12 mouse cellular contexts compared by ENCODE assay signal in genomic region chr3:98335886-98336285, GRCm38 (mm10). TPM values are rescaled to one million over a fixed set of nuclear protein-coding genes. Genes with fewer than 3 reads are reported as not detected.
DNase-seq lines count a peak whose midpoint lies in the region; ATAC-seq and TF ChIP-seq lines count a peak whose summit lies in the region.
"Had no signal": no experiment of that assay in that cellular context is flagged by ENCODE, and none has a peak within 500 bp of the region (broad histone marks: within the 10 kb centered on the region; RNA-seq: fewer than 3 reads in every experiment).

No protein-coding gene starts in this region.

- H3K4me3 ChIP-seq in limb, embryonic 15.5 days = no peak overlapping the region
- H3K4me3 ChIP-seq in limb, embryonic 10.5 days = no peak overlapping the region
- H3K4me3 ChIP-seq in bone marrow, adult 2 months (replicated peaks; ENCODE audit: control insufficient read depth, low read depth, low read length) = no peak overlapping the region
- H3K4me3 ChIP-seq in intestine, postnatal 0 days (ENCODE audit: low read depth, low read length) = no peak overlapping the region
- peak overlapping the region; percentile 6; the same call in 1 of the 2 replicates for H3K4me3 ChIP-seq in thymus, adult 2 months (ENCODE audit: control insufficient read depth, insufficient read depth, low read length)

- no peak for TF ChIP-seq POLR2A in bone marrow, adult 2 months (IDR thresholded peaks at IDR 0.05; ENCODE audit: borderline replicate concordance, control insufficient read depth, low read depth, low read length)
- TF ChIP-seq POLR2A in thymus, adult 2 months (IDR thresholded peaks at IDR 0.05; ENCODE audit: control insufficient read depth, extremely low read depth, insufficient read depth, low read length, poor library complexity) = no peak

- DNase-seq in limb, embryonic 10.5 days (ENCODE audit: low spot score) = no peak
- peak; percentile 47 for DNase-seq in thymus, adult 2 months
- no peak for DNase-seq in urinary bladder, postnatal 4 days (ENCODE audit: low spot score in 2 of 2)
- no peak for DNase-seq in heart, adult 8-10 months (ENCODE audit: low spot score)
- DNase-seq: adrenal gland, postnatal 25 days; heart, postnatal 36 days; layer of hippocampus, postnatal 36 days; lung, postnatal 14 days had no signal

- WGBS in limb, embryonic 15.5 days = 56% methylated on average over 7 of the region's 7 CpGs
- 84% methylated on average over 7 of the region's 7 CpGs for WGBS in limb, embryonic 10.5 days
- 11% methylated on average over 7 of the region's 7 CpGs for WGBS in bone marrow, adult 2 months
- 57% methylated on average over 7 of the region's 7 CpGs for WGBS in intestine, postnatal 0 days
- WGBS in thymus, adult 2 months = 7% methylated on average over 7 of the region's 7 CpGs

- H3K36me3 ChIP-seq in limb, embryonic 15.5 days = peaks cover 30% of the 10 kb centered on the region
- H3K36me3 ChIP-seq in limb, embryonic 10.5 days = peaks cover 47% of the 10 kb centered on the region
- no peaks in the 10 kb centered on the region; the same call in 1 of the 2 replicates for H3K36me3 ChIP-seq in intestine, postnatal 0 days (ENCODE audit: control insufficient read depth, insufficient read depth)
- peaks cover 5% of the 10 kb centered on the region; the same call in 1 of the 2 replicates for H3K36me3 ChIP-seq in thymus, adult 2 months (ENCODE audit: control insufficient read depth, insufficient read depth, low read length)

- no peak overlapping the region for H3K4me2 ChIP-seq in limb, embryonic 15.5 days
- 0 out of 2 replicates have a peak overlapping the region, but pooled peaks have one; percentile 6 for H3K4me2 ChIP-seq in intestine, postnatal 0 days (replicated peaks; ENCODE audit: low read depth)

- peaks cover 38% of the 10 kb centered on the region for H3K4me1 ChIP-seq in limb, embryonic 15.5 days
- H3K4me1 ChIP-seq in limb, embryonic 10.5 days = peaks cover 45% of the 10 kb centered on the region
- peaks cover 6% of the 10 kb centered on the region; the same call in 1 of the 2 replicates for H3K4me1 ChIP-seq in bone marrow, adult 2 months (ENCODE audit: control insufficient read depth, insufficient read depth, low read length)
- 0 out of 2 replicates have a peak, but pooled peaks cover 6% of the 10 kb centered on the region for H3K4me1 ChIP-seq in intestine, postnatal 0 days (replicated peaks; ENCODE audit: control insufficient read depth, insufficient read depth, low read length)
- peaks cover 42% of the 10 kb centered on the region for H3K4me1 ChIP-seq in thymus, adult 2 months (replicated peaks; ENCODE audit: control insufficient read depth, insufficient read depth, low read length)

- H3K27me3 ChIP-seq in limb, embryonic 15.5 days = no peaks in the 10 kb centered on the region
- H3K27me3 ChIP-seq in limb, embryonic 10.5 days (ENCODE audit: low read depth, poor library complexity, severe bottlenecking) = no peaks in the 10 kb centered on the region
- H3K27me3 ChIP-seq in intestine, postnatal 0 days (replicated peaks; ENCODE audit: control insufficient read depth, insufficient read depth, low read length) = no peaks in the 10 kb centered on the region
- H3K27me3 ChIP-seq in thymus, adult 2 months (ENCODE audit: control insufficient read depth, insufficient read depth, low read length) = no peaks in the 10 kb centered on the region

- H3K27ac ChIP-seq in limb, embryonic 15.5 days = peak overlapping the region; percentile 48
- no peak overlapping the region for H3K27ac ChIP-seq in limb, embryonic 10.5 days
- peak overlapping the region; percentile 35; the same call in 1 of the 2 replicates for H3K27ac ChIP-seq in bone marrow, adult 2 months (ENCODE audit: control insufficient read depth, insufficient read depth, low read depth, low read length, poor library complexity)
- no peak overlapping the region for H3K27ac ChIP-seq in intestine, postnatal 0 days (ENCODE audit: low read depth, low read length)
- H3K27ac ChIP-seq in thymus, adult 2 months (ENCODE audit: control insufficient read depth, insufficient read depth, low read length) = peak overlapping the region; percentile 75

- ATAC-seq in limb, embryonic 15.5 days (ENCODE audit: insufficient number of reproducible peaks, low FRiP score, low TSS enrichment, low read depth) = no peak
- no peak for ATAC-seq in intestine, postnatal 0 days
- ATAC-seq in monocyte, adult 5-6 weeks (replicated peaks; ENCODE audit: insufficient number of reproducible peaks, low FRiP score, low TSS enrichment, poor library complexity, severe bottlenecking) = no peak

- no peak for TF ChIP-seq CTCF in bone marrow, adult 2 months (IDR thresholded peaks at IDR 0.05; ENCODE audit: control insufficient read depth, insufficient read depth, low read length)
- TF ChIP-seq CTCF in intestine, postnatal 0 days (IDR thresholded peaks at IDR 0.05; ENCODE audit: low read depth) = no peak
- no peak for TF ChIP-seq CTCF in thymus, adult 2 months (IDR thresholded peaks at IDR 0.05; ENCODE audit: borderline replicate concordance, control insufficient read depth, extremely low read depth, insufficient read depth, low read length, poor library complexity)

- H3K9ac ChIP-seq in limb, embryonic 15.5 days = no peak overlapping the region
- H3K9ac ChIP-seq in intestine, postnatal 0 days (ENCODE audit: low read depth, low read length) = no peak overlapping the region

- H3K9me3 ChIP-seq in limb, embryonic 15.5 days = no peaks in the 10 kb centered on the region
- no peaks in the 10 kb centered on the region for H3K9me3 ChIP-seq in limb, embryonic 10.5 days (replicated peaks)
- no peaks in the 10 kb centered on the region for H3K9me3 ChIP-seq in intestine, postnatal 0 days (ENCODE audit: control insufficient read depth)

RNA-seq across cellular contexts. Expression of gene Phgdh, which starts 3.9 kb away (rescaled TPM):
- polyA plus RNA-seq in limb, embryonic 15.5 days (2015; fragmentation: Nextera tagmentation; extraction: Ambion mirVana) = 209 and 213 TPM in 2 replicates
- polyA plus RNA-seq in limb, embryonic 10.5 days (2016; fragmentation: Nextera tagmentation; extraction: Ambion mirVana) = 357 and 401 TPM in 2 replicates
- polyA plus RNA-seq in bone marrow, adult 2 months (2011; ENCODE audit: insufficient read depth, insufficient read length, low replicate concordance, missing spikeins) = 15.6 and 30.7 TPM in 2 replicates
- polyA plus RNA-seq in intestine, postnatal 0 days (2015; fragmentation: Nextera tagmentation; extraction: Ambion mirVana) = 89.9 and 93.7 TPM in 2 replicates
- 213 and 232 TPM in 2 replicates for polyA plus RNA-seq in thymus, adult 2 months (2012; rRNA removed)
- 9.0 to 54.0 TPM (median 33.0 TPM) in 3 replicates for total RNA-seq in monocyte, adult 5-6 weeks (2017)
- total RNA-seq in heart, adult 8-10 months (2022) = 1 to 10 TPM; 1.1 to 1.8 (median 1.5) TPM

RNA-seq across cellular contexts. Expression of gene Zfp697, which starts 46.4 kb away (rescaled TPM):
- 5.2 and 6.2 TPM in 2 replicates for polyA plus RNA-seq in limb, embryonic 15.5 days (2015; fragmentation: Nextera tagmentation; extraction: Ambion mirVana)
- 7.8 and 9.4 TPM in 2 replicates for polyA plus RNA-seq in limb, embryonic 10.5 days (2016; fragmentation: Nextera tagmentation; extraction: Ambion mirVana)
- polyA plus RNA-seq in bone marrow, adult 2 months (2011; ENCODE audit: insufficient read depth, insufficient read length, low replicate concordance, missing spikeins) = not detected in 2 replicates
- polyA plus RNA-seq in intestine, postnatal 0 days (2015; fragmentation: Nextera tagmentation; extraction: Ambion mirVana) = 6.2 and 6.6 TPM in 2 replicates
- polyA plus RNA-seq in thymus, adult 2 months (2012; rRNA removed) = 0.66 and 0.96 TPM in 2 replicates
- not detected in 3 replicates for total RNA-seq in monocyte, adult 5-6 weeks (2017)
- total RNA-seq in heart, adult 8-10 months (2022) = 1 to 10 TPM; 6.9 to 8.7 (median 7.4) TPM

RNA-seq across cellular contexts. Expression of gene Hmgcs2, which starts 55.7 kb away (rescaled TPM):
- polyA plus RNA-seq in limb, embryonic 15.5 days (2015; fragmentation: Nextera tagmentation; extraction: Ambion mirVana) = 2.4 and 2.5 TPM in 2 replicates
- 0.28 and 0.35 TPM in 2 replicates for polyA plus RNA-seq in limb, embryonic 10.5 days (2016; fragmentation: Nextera tagmentation; extraction: Ambion mirVana)
- polyA plus RNA-seq in bone marrow, adult 2 months (2011; ENCODE audit: insufficient read depth, insufficient read length, low replicate concordance, missing spikeins) = 1.1 and 4.4 TPM in 2 replicates
- 649 and 754 TPM in 2 replicates for polyA plus RNA-seq in intestine, postnatal 0 days (2015; fragmentation: Nextera tagmentation; extraction: Ambion mirVana)
- 8.8 and 9.9 TPM in 2 replicates for polyA plus RNA-seq in thymus, adult 2 months (2012; rRNA removed)
- not detected in 3 replicates for total RNA-seq in monocyte, adult 5-6 weeks (2017)
- 10 to 100 TPM in 1 of 4 experiments, 1 to 10 TPM in 3; 7.5 to 13.9 (median 9.0) TPM for total RNA-seq in heart, adult 8-10 months (2022)

Comparison
In these comparisons a context has a peak if more than half of its experiments do, and no peak if none do; other contexts are left out.
1. H3K27ac ChIP-seq: peak in limb, embryonic 15.5 days (single experiment), bone marrow, adult 2 months (single experiment) and thymus, adult 2 months (single experiment); none in limb, embryonic 10.5 days (single experiment) and intestine, postnatal 0 days (single experiment).
2. RNA of gene Hmgcs2, which starts 55.7 kb away (polyA plus RNA-seq): 649 to 754 TPM in intestine, postnatal 0 days; 8.8 to 9.9 TPM in thymus, adult 2 months, 1.1 to 4.4 TPM in bone marrow, adult 2 months, 2.4 to 2.5 TPM in limb, embryonic 15.5 days and 0.28 to 0.35 TPM in limb, embryonic 10.5 days; every median in the first group is over 10 times any median in the second.